Mouse (Mus musculus): ENCODE results near the gene Sry. TPM values are rescaled to one million over a fixed set of nuclear protein-coding genes. Genes with fewer than 3 reads are reported as not detected.

Sry gene
- not detected in 2 replicates for polyA plus RNA-seq (2015; fragmentation: Nextera tagmentation; extraction: Ambion mirVana)

DNA sequence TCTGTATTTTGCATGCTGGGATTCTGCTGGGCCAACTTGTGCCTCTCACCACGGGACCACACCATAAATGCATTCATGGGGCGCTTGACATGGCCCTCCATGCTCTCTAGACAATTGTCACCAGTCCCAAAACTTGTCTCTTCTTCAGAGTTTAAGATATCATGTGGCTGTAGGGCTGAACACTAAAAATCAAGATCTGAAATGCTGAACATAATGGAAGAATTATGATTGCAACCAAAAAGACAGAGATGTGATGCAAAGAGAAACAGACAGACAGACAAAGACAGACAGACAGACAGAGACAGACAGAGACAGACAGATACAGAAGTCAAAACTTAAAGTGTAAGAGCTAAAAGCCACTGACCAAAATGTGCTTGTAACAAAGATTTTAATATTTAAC, at the start of gene Sry:
Gene Sry, minus strand, starts transcription at position 101 of the 400 bp plus-strand sequence.
- Histone ChIP-seq H3K4me2 (no peak within 1 kb of the TSS), H3K36me3 (no peaks in the 10 kb centered on the region), H3K4me1 (no peaks in the 10 kb centered on the region), H3K9me3 (replicated peaks) (no peaks in the 10 kb centered on the region), H3K27ac (replicated peaks) (no peak within 1 kb of the TSS), H3K9ac (replicated peaks) (no peak within 1 kb of the TSS), H3K27me3 (replicated peaks) (no peaks in the 10 kb centered on the region), H3K4me3 (replicated peaks) (no peak within 1 kb of the TSS)
- ATAC-seq (ENCODE audit: low FRiP score): no peak
- WGBS: 53% methylated on average over 2 of the region's 2 CpGs

Other genes with a start within 250 kb of the Sry start
- not detected in 2 replicates for gene H2al2c, start 64.6 kb downstream of the Sry start, polyA plus RNA-seq (2015; fragmentation: Nextera tagmentation; extraction: Ambion mirVana)
- gene H2al2b, start 57.0 kb upstream of the Sry start, polyA plus RNA-seq (2015; fragmentation: Nextera tagmentation; extraction: Ambion mirVana): not detected in 2 replicates
- gene Gm4064, start 132.5 kb upstream of the Sry start, polyA plus RNA-seq (2015; fragmentation: Nextera tagmentation; extraction: Ambion mirVana): not detected in 2 replicates
- gene Rbmy, start 167.0 kb upstream of the Sry start, polyA plus RNA-seq (2015; fragmentation: Nextera tagmentation; extraction: Ambion mirVana): not detected in 2 replicates
- gene Gm10256, start 167.0 kb upstream of the Sry start, polyA plus RNA-seq (2015; fragmentation: Nextera tagmentation; extraction: Ambion mirVana): not detected in 2 replicates
- 0.15 and 0.28 TPM in 2 replicates for gene Gm10352, start 237.3 kb upstream of the Sry start, polyA plus RNA-seq (2015; fragmentation: Nextera tagmentation; extraction: Ambion mirVana)

All from neural tube, embryonic 15.5 days (tissue).